Mouse (Mus musculus): ENCODE data around the gene Ube2j2. TPM values are rescaled to one million over a fixed set of nuclear protein-coding genes. Genes with fewer than 3 reads are reported as not detected.

Gene Ube2j2
- 100 and 130 TPM in 2 replicates for total RNA-seq (2023)

DNA sequence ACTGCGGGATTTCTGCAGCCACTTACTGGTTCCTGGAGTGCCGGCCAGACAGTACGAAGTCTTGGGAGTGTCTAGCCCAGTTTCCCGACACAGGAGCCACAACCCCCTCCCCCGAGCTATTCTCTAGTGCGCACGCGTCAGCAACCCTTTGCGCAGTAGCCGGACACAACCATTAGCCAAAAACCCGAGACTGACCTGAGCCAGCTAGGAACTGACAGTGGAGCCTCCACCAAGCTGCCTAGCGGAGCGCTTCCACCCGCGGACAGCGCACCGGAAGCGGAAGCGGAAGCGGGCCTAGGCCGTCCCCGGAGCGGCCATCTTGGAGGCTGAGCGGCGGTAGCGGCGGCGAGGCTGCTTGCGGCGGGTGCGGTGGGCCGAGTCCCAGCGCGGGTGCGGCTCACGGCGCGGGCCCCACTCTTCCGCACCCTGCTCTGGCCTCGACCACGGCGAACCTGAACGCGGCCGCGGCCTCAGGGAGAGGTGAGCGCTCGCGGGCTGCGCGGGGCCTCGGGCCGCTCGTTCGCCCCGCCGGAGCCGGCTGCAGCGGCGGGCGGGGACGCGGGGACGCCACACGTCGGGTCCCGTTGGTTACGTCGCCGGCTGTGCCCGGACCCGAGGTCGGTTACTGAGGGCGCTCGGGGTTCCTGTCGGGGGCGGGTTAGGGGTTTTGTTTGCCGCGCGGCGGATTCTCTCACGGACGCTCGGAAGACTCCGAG is at the start of gene Ube2j2:
Gene Ube2j2 (plus strand): TSS at position 298 of the 716 bp plus-strand sequence.

GRCm38 (mm10) chr4:155962167-155962971 is 18.7 kb downstream of the Ube2j2 start, which contains the start of gene C1qtnf12:
C1qtnf12 (plus strand) TSS chr4:155962318.

GRCm38 (mm10) chr4:155992241-155992905 is 48.7 kb downstream of the Ube2j2 start, which contains the start of the genes B3galt6 and Sdf4:
B3galt6 (minus strand) TSS chr4:155992649.
Sdf4 (plus strand) TSS chr4:155992872.

Other genes starting within 250 kb of the Ube2j2 start
- gene Fndc10, start 249.5 kb upstream of the Ube2j2 start, total RNA-seq (2023) = 0.22 and 0.54 TPM in 2 replicates
- gene Ssu72, start 239.0 kb upstream of the Ube2j2 start, total RNA-seq (2023) = 82.1 and 98.7 TPM in 2 replicates
- gene Tmem240, start 209.0 kb upstream of the Ube2j2 start, total RNA-seq (2023) = 0.23 and 0.41 TPM in 2 replicates
- 7.3 and 11.4 TPM in 2 replicates for gene Atad3a, start 182.7 kb upstream of the Ube2j2 start, total RNA-seq (2023)
- gene Vwa1, start 169.1 kb upstream of the Ube2j2 start, total RNA-seq (2023) = not detected in 2 replicates
- not detected in 2 replicates for gene Tmem88b, start 158.0 kb upstream of the Ube2j2 start, total RNA-seq (2023)
- not detected in 2 replicates for gene Ankrd65, start 153.4 kb upstream of the Ube2j2 start, total RNA-seq (2023)
- gene Mrpl20, start 141.0 kb upstream of the Ube2j2 start, total RNA-seq (2023) = 45.0 and 61.8 TPM in 2 replicates
- gene Ccnl2, start 131.3 kb upstream of the Ube2j2 start, total RNA-seq (2023) = 162 and 225 TPM in 2 replicates
- gene Aurkaip1, start 112.6 kb upstream of the Ube2j2 start, total RNA-seq (2023) = 98.0 and 129 TPM in 2 replicates
- 0.23 and 1.3 TPM in 2 replicates for gene Mxra8, start 104.2 kb upstream of the Ube2j2 start, total RNA-seq (2023)
- 49.9 and 68.5 TPM in 2 replicates for gene Dvl1, start 96.4 kb upstream of the Ube2j2 start, total RNA-seq (2023)
- 2.3 and 2.6 TPM in 2 replicates for gene Tas1r3, start 80.5 kb upstream of the Ube2j2 start, total RNA-seq (2023)
- gene Cptp, start 74.4 kb upstream of the Ube2j2 start, total RNA-seq (2023) = 20.5 and 22.6 TPM in 2 replicates
- 31.9 and 42.4 TPM in 2 replicates for gene Ints11, start 74.3 kb upstream of the Ube2j2 start, total RNA-seq (2023)
- 10.6 and 10.8 TPM in 2 replicates for gene Pusl1, start 52.0 kb upstream of the Ube2j2 start, total RNA-seq (2023)
- gene Acap3, start 52.0 kb upstream of the Ube2j2 start, total RNA-seq (2023) = 55.0 and 80.6 TPM in 2 replicates
- gene C1qtnf12, start 18.5 kb downstream of the Ube2j2 start, total RNA-seq (2023) = 18.1 and 25.1 TPM in 2 replicates
- gene B3galt6, start 48.8 kb downstream of the Ube2j2 start, total RNA-seq (2023) = 1.6 and 1.9 TPM in 2 replicates
- gene Sdf4, start 49.0 kb downstream of the Ube2j2 start, total RNA-seq (2023) = 101 and 115 TPM in 2 replicates
- 1.5 and 2.1 TPM in 2 replicates for gene Tnfrsf4, start 70.0 kb downstream of the Ube2j2 start, total RNA-seq (2023)
- gene Tnfrsf18, start 82.3 kb downstream of the Ube2j2 start, total RNA-seq (2023) = 3.5 and 6.8 TPM in 2 replicates
- gene Ttll10, start 115.6 kb downstream of the Ube2j2 start, total RNA-seq (2023) = not detected in 2 replicates
- gene 9430015G10Rik, start 166.2 kb downstream of the Ube2j2 start, total RNA-seq (2023) = 12.2 and 12.7 TPM in 2 replicates
- gene Rnf223, start 186.7 kb downstream of the Ube2j2 start, total RNA-seq (2023) = 0.18 and 0.35 TPM in 2 replicates

All from neutrophil, adult 65 days (primary cell).